Mouse (Mus musculus) ES-E14 (cell line): ENCODE data around the gene Mast4. TPM values are rescaled to one million over a fixed set of nuclear protein-coding genes. Genes with fewer than 3 reads are reported as not detected.

ENCODE experiments used
- DNase-seq: peaks from one replicate; pipeline ENCODE4 v3.0.0-alpha.2; 2013; ENCODE audit warnings: low read depth, low spot score
- H3K27ac ChIP-seq: 2 replicates; pipeline ENCODE4 v1.5.1; 2012; ENCODE audit warnings: low read depth, mild to moderate bottlenecking, low read length, moderate library complexity, mixed read lengths; ENCODE audit not compliant: poor library complexity, insufficient read depth, severe bottlenecking
- H3K36me3 ChIP-seq: 2 replicates; pipeline ENCODE4 v1.6.1; 2012; ENCODE audit warnings: mild to moderate bottlenecking, low read length, moderate library complexity, mixed read lengths; ENCODE audit not compliant: control insufficient read depth, poor library complexity, insufficient read depth, severe bottlenecking
- H3K4me1 ChIP-seq, 2 experiments: fragments of 150-350 bp in 1 of 2; sonication (generic) in 1 of 2; 2 replicates each; pipeline ENCODE4 v1.6.1; 2012; ENCODE audit warnings: low read length in 2 of 2, mild to moderate bottlenecking in 1 of 2, mixed read lengths in 1 of 2; ENCODE audit not compliant: control insufficient read depth in 2 of 2, insufficient read depth in 2 of 2, poor library complexity in 1 of 2
- H3K4me3 ChIP-seq, 2 experiments: fragments of 150-350 bp in 1 of 2; sonication (generic) in 1 of 2; 2 replicates each; pipeline ENCODE4 v1.5.1; 2012; ENCODE audit warnings: low read length in 2 of 2, low read depth in 1 of 2, mild to moderate bottlenecking in 1 of 2, mixed read lengths in 1 of 2; ENCODE audit not compliant: insufficient read depth in 1 of 2, poor library complexity in 1 of 2, severe bottlenecking in 1 of 2
- H3K9ac ChIP-seq: 2 replicates; pipeline ENCODE4 v1.6.1; 2012; ENCODE audit warnings: low read depth, mild to moderate bottlenecking, low read length, mixed read lengths; ENCODE audit not compliant: poor library complexity, insufficient read depth, severe bottlenecking
- H3K9me3 ChIP-seq: fragments of 150-350 bp; sonication (generic); 2 replicates; pipeline ENCODE4 v1.6.1; 2012; ENCODE audit warnings: low read depth, mild to moderate bottlenecking, low read length; ENCODE audit not compliant: control insufficient read depth, insufficient read depth
- CHD2 ChIP-seq: IDR thresholded peaks from 2 replicates; pipeline ENCODE4 v1.6.1; 2014; ENCODE audit warnings: mild to moderate bottlenecking, low read depth, low read length, inconsistent platforms
- HCFC1 ChIP-seq: IDR thresholded peaks from 2 replicates; pipeline ENCODE4 v1.6.1; 2012; ENCODE audit warnings: low read length, inconsistent platforms, borderline replicate concordance; ENCODE audit not compliant: insufficient read depth
- MAFK ChIP-seq: IDR thresholded peaks from 2 replicates; pipeline ENCODE4 v1.6.1; 2014; ENCODE audit warnings: mild to moderate bottlenecking, low read depth, low read length, inconsistent platforms; ENCODE audit not compliant: insufficient read depth
- ZC3H11A ChIP-seq: IDR thresholded peaks from 2 replicates; pipeline ENCODE4 v1.6.1; 2012; ENCODE audit warnings: low read depth, mild to moderate bottlenecking, inconsistent platforms, low read length, borderline replicate concordance
- ZNF384 ChIP-seq: IDR thresholded peaks from 2 replicates; pipeline ENCODE4 v1.6.1; 2012; ENCODE audit warnings: low read depth, low read length, inconsistent platforms
- in situ Hi-C, 2 experiments: fragments of 600-800 bp; cut with MboI; formaldehyde crosslinking; loops; one replicate each; pipeline ENCODE4 v1.15.1; 2025; ENCODE audit warnings: low sequenced_read_pairs in 2 of 2, inconsistent platforms in 1 of 2; ENCODE audit not compliant: unreplicated experiment in 2 of 2
- total RNA-seq: library from RNA; depleted of rRNA; stranded (reverse); fragments of 300-350 nt; gene quantifications from 2 replicates; pipeline ENCODE4 v1.2.3, GENCODE M21; 2012

Gene Mast4
- total RNA-seq, 1 experiment, result 8.3 TPM

GRCm38 (mm10) chr13:102942557-102942956 lies 391.7 kb downstream of the Mast4 start:
- Histone ChIP-seq H3K36me3 (no peaks in the 10 kb centered on the region), H3K9ac (no peak overlapping the region), H3K4me3 (no peak overlapping the region), H3K4me1 (no peaks in the 10 kb centered on the region), H3K27ac (no peak overlapping the region), H3K9me3 (no peaks in the 10 kb centered on the region)
- DNase-seq, result no peak
- no peak for TF ChIP-seq MAFK
- TF ChIP-seq ZNF384, result no peak
- no peak for TF ChIP-seq ZC3H11A
- TF ChIP-seq CHD2, result no peak
- no peak for TF ChIP-seq HCFC1
- in situ Hi-C loops, result no loop called here

DNA sequence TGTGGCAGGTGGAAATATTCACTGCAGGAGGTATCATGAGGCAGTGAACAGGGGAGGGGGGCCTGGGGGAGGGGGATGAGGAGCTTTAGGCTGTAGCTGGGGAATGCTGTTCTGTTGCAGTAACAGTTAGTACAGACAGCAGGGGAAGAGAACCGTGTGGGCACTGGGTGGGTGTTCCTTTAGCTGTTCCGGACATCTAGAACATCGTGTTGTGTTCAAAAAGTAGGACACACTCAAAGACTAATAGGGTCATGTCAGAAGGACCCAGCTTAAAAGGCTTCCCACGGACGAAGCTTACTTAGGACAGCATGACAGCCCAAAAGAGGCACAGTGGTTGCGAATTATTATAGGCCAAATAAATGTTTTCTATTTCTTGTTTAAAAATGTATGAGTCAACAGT lies 393.8 kb downstream of the Mast4 start:
- no peak overlapping the region for H3K27ac ChIP-seq
- no peak for DNase-seq
- in situ Hi-C loops, result no loop called here
- no peak overlapping the region for H3K4me3 ChIP-seq
- no peak overlapping the region for H3K9ac ChIP-seq
- H3K9me3 ChIP-seq, result no peaks in the 10 kb centered on the region
- TF ChIP-seq CHD2, result no peak
- TF ChIP-seq HCFC1, result no peak
- no peak for TF ChIP-seq MAFK
- TF ChIP-seq ZNF384, result no peak
- no peak for TF ChIP-seq ZC3H11A
- H3K4me1 ChIP-seq, result no peaks in the 10 kb centered on the region
- H3K36me3 ChIP-seq, result no peaks in the 10 kb centered on the region

- no peaks in the 10 kb centered on the region for H3K4me1 ChIP-seq
- H3K36me3 ChIP-seq, result no peaks in the 10 kb centered on the region
- H3K4me3 ChIP-seq, result no peak overlapping the region
- TF ChIP-seq CHD2 (no peak), MAFK (no peak), HCFC1 (no peak), ZC3H11A (no peak), ZNF384 (no peak)
- DNase-seq, result no peak
- no peaks in the 10 kb centered on the region for H3K9me3 ChIP-seq
- in situ Hi-C loops, result no loop called here
- no peak overlapping the region for H3K27ac ChIP-seq
- H3K9ac ChIP-seq, result no peak overlapping the region
These were observed 398.1 kb downstream of the Mast4 start for GRCm38 (mm10) chr13:102936233-102936632.

DNA sequence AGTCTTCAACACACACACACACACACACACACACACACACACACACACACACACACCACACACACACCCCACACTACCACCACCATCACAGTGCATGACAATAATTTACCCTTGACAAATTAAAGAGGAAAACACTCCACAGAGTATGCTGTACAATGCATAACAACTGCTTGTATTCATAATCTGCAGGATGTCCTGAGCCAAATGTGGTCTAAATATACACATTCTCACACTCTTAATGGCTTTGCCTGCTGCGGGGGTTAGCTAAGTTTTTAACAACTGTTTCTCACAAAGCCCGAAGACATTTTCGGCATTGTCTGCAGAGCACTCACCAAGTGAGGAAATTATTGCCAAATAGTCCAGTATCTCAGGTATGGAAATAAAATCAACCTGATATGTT lies 398.5 kb downstream of the Mast4 start:
- in situ Hi-C loops, result no loop called here
- no peak for DNase-seq
- no peak overlapping the region for H3K9ac ChIP-seq
- TF ChIP-seq CHD2 (no peak), MAFK (no peak), ZC3H11A (no peak), ZNF384 (no peak), HCFC1 (no peak)
- no peak overlapping the region for H3K27ac ChIP-seq
- H3K9me3 ChIP-seq, result no peaks in the 10 kb centered on the region
- H3K4me1 ChIP-seq, result no peaks in the 10 kb centered on the region
- H3K4me3 ChIP-seq, result no peak overlapping the region
- no peaks in the 10 kb centered on the region for H3K36me3 ChIP-seq

DNA sequence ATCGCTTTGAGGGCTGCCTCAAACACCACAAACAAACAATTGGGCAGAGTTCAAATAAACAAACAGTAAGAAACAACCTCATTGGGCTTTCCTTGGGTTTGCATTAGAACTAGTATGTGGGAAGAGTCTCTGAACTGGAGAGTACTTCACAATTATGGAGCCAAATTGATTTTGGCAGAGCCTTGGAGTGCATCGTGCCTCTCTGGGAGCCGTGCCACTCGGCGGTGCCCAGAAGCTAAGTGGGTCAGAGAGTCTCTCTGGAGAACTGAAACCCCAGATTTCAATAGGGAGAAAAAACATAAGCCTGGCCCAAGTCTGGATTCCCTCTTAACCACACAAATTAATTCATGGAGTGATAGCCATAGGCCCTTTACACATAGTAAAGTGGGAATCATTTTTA lies 400.6 kb downstream of the Mast4 start:
- H3K4me3 ChIP-seq, result no peak overlapping the region
- no peak overlapping the region for H3K27ac ChIP-seq
- no peak overlapping the region for H3K9ac ChIP-seq
- no peaks in the 10 kb centered on the region for H3K9me3 ChIP-seq
- no peaks in the 10 kb centered on the region for H3K36me3 ChIP-seq
- TF ChIP-seq HCFC1 (no peak), ZC3H11A (no peak), ZNF384 (no peak), CHD2 (no peak), MAFK (no peak)
- no peaks in the 10 kb centered on the region for H3K4me1 ChIP-seq
- no peak for DNase-seq
- in situ Hi-C loops, result no loop called here
